Mouse (Mus musculus) liver, postnatal 0 days (tissue): ENCODE measurements around the gene Gm28051. TPM values are rescaled to one million over a fixed set of nuclear protein-coding genes. Genes with fewer than 3 reads are reported as not detected.
A peak's percentile ranks its signal among the peaks of the same experiment; 100 is the strongest.

Experiments
- ATAC-seq: fragments of 200-750 bp; cut with Nextera tagmentation; 2 replicates; pipeline ENCODE4 v1.8.0; 2017; ENCODE audit warnings: mild to moderate bottlenecking, moderate library complexity
- DNase-seq: peaks from one replicate; pipeline ENCODE4 v3.0.0-alpha.2; 2016
- H3K27ac ChIP-seq: fragments of 300-500 bp; sonication (generic); 2 replicates; pipeline ENCODE4 v1.5.1; 2014; ENCODE audit warnings: antibody characterized with exemption, moderate library complexity, mild to moderate bottlenecking, low read depth
- H3K27me3 ChIP-seq: fragments of 300-500 bp; sonication (generic); 2 replicates; pipeline ENCODE4 v1.6.1; 2014; ENCODE audit warnings: low read length, control low read depth, mixed read lengths; ENCODE audit not compliant: insufficient read depth
- H3K36me3 ChIP-seq: fragments of 300-500 bp; sonication (generic); replicated peaks from 2 replicates; pipeline ENCODE4 v1.6.1; 2014; ENCODE audit warnings: mild to moderate bottlenecking, control low read depth, low read length, moderate library complexity, mixed read lengths; ENCODE audit not compliant: insufficient read depth
- H3K4me1 ChIP-seq: fragments of 300-500 bp; sonication (generic); 2 replicates; pipeline ENCODE4 v1.6.1; 2014; ENCODE audit warnings: antibody characterized with exemption, mild to moderate bottlenecking, control low read depth; ENCODE audit not compliant: insufficient read depth
- H3K4me2 ChIP-seq: fragments of 300-500 bp; sonication (generic); 2 replicates; pipeline ENCODE4 v1.6.1; 2014; ENCODE audit warnings: low read depth, mild to moderate bottlenecking, low read length, moderate library complexity, mixed read lengths
- H3K4me3 ChIP-seq: fragments of 300-500 bp; sonication (generic); 2 replicates; pipeline ENCODE4 v1.5.1; 2014; ENCODE audit warnings: low read depth, low read length
- H3K9ac ChIP-seq: fragments of 300-500 bp; sonication (generic); replicated peaks from 2 replicates; pipeline ENCODE4 v1.6.1; 2014; ENCODE audit warnings: mild to moderate bottlenecking, moderate library complexity
- H3K9me3 ChIP-seq: fragments of 300-500 bp; sonication (generic); 2 replicates; pipeline ENCODE4 v1.6.1; 2016; ENCODE audit warnings: mild to moderate bottlenecking, control low read depth, low read length, mixed read lengths
- CTCF ChIP-seq: sonication (generic); IDR thresholded peaks from 2 replicates; pipeline ENCODE4 v1.5.1; 2016; ENCODE audit warnings: antibody characterized with exemption, low read depth
- EP300 ChIP-seq: IDR thresholded peaks from 2 replicates; pipeline ENCODE4 v1.6.1; 2016; ENCODE audit warnings: antibody characterized with exemption, low read depth, mild to moderate bottlenecking
- WGBS: fragments of 180-500 bp; shearing (Covaris S2); extraction: QIAGEN DNeasy Blood & Tissue Kit; methylation state at CpG from one replicate; pipeline ENCODE4 v1.1.7; 2014; ENCODE audit not compliant: insufficient replicate concordance; 5-methylcytosine and 5-hydroxymethylcytosine counted together
- polyA plus RNA-seq: library from polyadenylated mRNA; unstranded; fragments of >200 nt; fragmentation: Nextera tagmentation; extraction: Ambion mirVana; gene quantifications from 2 replicates; pipeline ENCODE4 v1.2.1, GENCODE M21; 2015

Gene Gm28051
- polyA plus RNA-seq, 1 experiment from 2014 or later, result not detected

DNA sequence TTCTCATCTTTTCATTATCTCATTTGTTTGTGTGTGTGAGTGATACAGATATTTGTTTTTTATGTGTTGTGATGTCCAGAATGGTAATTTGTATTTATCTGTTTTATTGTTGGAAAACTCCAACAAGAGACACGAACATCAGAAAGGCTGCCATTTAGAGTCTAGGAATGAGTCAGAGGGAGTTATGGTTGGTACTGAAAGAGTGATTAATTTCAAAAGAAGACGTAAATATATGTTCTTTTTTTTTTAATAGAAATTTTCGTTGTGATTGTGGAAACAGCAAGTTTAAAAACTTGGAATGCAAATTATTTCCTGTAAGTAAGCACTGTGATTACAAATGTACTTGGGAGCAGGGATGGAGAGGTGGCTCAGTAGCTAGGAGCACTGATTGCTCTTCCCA lies 4.1 kb upstream of the Gm28051 start:
- H3K4me3 ChIP-seq, result no peak overlapping the region
- no peak overlapping the region for H3K27ac ChIP-seq
- no peak for DNase-seq
- H3K27me3 ChIP-seq, result no peaks in the 10 kb centered on the region
- ATAC-seq, result no peak
- 82% methylated on average over 3 of the region's 3 CpGs for WGBS
- H3K9me3 ChIP-seq, result no peaks in the 10 kb centered on the region
- peaks cover 10% of the 10 kb centered on the region for H3K4me1 ChIP-seq
- H3K36me3 ChIP-seq, result peaks cover 29% of the 10 kb centered on the region
- H3K4me2 ChIP-seq, result no peak overlapping the region
- no peak overlapping the region for H3K9ac ChIP-seq
- no peak for TF ChIP-seq CTCF
- no peak for TF ChIP-seq EP300

DNA sequence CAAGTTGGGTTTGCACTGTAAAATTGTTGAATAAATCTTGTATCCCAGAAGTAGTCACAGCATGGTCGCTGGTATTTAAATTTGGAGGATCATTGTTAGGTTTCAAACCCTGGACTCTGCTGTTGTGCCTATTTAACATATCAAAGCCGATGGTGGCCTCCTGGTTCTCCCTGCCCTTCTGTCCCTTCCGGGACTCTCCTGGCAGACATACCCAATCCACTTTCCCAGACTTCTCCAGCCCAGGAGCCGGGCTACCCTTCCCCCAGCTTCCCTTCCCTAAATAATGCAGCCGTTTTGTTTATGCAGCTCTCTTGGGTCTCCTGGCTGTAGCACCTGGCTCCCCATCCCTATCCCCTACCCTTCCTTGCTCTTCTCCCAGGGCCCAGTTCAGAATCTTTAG lies 1.4 kb upstream of the Gm28051 start:
- DNase-seq, result no peak
- 15% methylated on average over 5 of the region's 5 CpGs for WGBS
- H3K27me3 ChIP-seq, result no peaks in the 10 kb centered on the region
- peak overlapping the region; percentile 82 for H3K4me3 ChIP-seq
- no peaks in the 10 kb centered on the region for H3K9me3 ChIP-seq
- 0 out of 2 replicates have a peak overlapping the region, but pooled peaks have one; percentile 85 for H3K27ac ChIP-seq
- H3K4me1 ChIP-seq, result peaks cover 14% of the 10 kb centered on the region
- H3K4me2 ChIP-seq, result peak overlapping the region; percentile 86
- TF ChIP-seq EP300 (no peak), CTCF (no peak)
- H3K36me3 ChIP-seq, result peaks cover 11% of the 10 kb centered on the region
- peak overlapping the region; percentile 81 for H3K9ac ChIP-seq
- ATAC-seq, result no peak

DNA sequence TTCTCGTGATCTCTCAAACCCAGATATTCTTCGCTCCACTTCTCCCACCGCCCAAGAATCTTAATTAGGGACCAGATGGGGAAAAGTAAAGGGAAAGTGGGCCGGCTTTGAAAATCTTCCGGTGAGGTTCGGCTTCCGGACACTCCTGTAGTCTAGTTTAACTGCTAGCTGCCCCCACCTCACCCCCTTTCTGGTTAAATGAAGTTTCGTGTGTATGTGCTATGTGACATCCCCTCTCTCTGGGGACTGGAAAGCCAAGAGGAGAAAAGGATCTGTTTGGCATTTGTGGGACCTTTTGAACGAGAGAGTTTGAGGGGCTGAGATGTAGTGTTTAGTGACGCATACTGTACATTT lies 815 bp upstream of the Gm28051 start, which contains the start of gene Gm20604:
Gene Gm20604, minus strand, starts transcription at position 270 of the 354 bp plus-strand sequence.
- no peak for DNase-seq

DNA sequence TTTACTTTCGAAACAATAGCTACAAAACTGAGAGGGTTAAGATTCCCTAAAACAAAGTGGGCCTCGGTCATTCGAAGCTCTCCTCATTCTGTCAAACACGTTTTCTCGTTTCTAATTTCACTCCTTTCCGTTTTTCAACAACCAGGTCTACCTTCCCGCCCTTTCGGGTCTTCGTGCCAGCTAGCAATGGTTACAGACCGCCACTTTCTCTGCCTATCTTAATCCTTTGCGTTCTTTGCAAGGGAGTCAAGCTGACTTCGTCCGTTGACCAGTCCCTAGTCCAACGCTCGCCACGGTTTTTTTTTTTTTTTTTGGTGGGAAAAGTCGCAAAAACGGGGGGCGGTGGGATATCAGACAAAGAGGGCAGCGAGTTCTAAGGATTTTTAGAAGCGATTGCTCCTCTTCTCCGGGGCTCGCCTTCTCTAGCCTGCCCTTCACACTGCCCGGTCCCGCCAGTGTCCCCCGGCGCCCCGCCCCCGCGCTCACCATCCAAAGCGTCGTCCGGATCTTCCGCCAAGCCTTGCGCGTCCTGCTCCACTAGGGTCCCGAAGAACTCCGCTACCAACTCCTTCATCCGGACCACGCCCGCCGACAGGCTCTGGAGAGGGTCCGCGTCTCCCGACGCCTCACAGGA lies 393 bp downstream of the Gm28051 start:
- Histone ChIP-seq H3K4me3 (peak overlapping the region; percentile 82), H3K27me3 (no peaks in the 10 kb centered on the region), H3K4me2 (peak overlapping the region; percentile 86), H3K9me3 (no peaks in the 10 kb centered on the region), H3K27ac (peak overlapping the region; percentile 89), H3K4me1 (peaks cover 14% of the 10 kb centered on the region), H3K9ac (peak overlapping the region; percentile 78), H3K36me3 (0 out of 2 replicates have a peak, but pooled peaks cover 7% of the 10 kb centered on the region)
- TF ChIP-seq CTCF (no peak), EP300 (no peak)
- WGBS, result 1% methylated on average over 44 of the region's 46 CpGs
- ATAC-seq, result peak; percentile 79
- DNase-seq, result peak; percentile 24

More for the DNA sequence above, 815 bp upstream of the Gm28051 start, which contains the start of gene Gm20604:
- Histone ChIP-seq H3K36me3 (peaks cover 9% of the 10 kb centered on the region; the same call in 1 of the 2 replicates), H3K27me3 (no peaks in the 10 kb centered on the region), H3K4me1 (peaks cover 14% of the 10 kb centered on the region), H3K27ac (peak within 1 kb of the TSS; percentile 89), H3K9ac (peak within 1 kb of the TSS; percentile 81), H3K4me3 (peak within 1 kb of the TSS; percentile 82), H3K9me3 (no peaks in the 10 kb centered on the region), H3K4me2 (peak within 1 kb of the TSS; percentile 86)
- TF ChIP-seq EP300 (no peak), CTCF (no peak)
- WGBS, result 1% methylated on average over 10 of the region's 10 CpGs
- no peak for ATAC-seq

DNA sequence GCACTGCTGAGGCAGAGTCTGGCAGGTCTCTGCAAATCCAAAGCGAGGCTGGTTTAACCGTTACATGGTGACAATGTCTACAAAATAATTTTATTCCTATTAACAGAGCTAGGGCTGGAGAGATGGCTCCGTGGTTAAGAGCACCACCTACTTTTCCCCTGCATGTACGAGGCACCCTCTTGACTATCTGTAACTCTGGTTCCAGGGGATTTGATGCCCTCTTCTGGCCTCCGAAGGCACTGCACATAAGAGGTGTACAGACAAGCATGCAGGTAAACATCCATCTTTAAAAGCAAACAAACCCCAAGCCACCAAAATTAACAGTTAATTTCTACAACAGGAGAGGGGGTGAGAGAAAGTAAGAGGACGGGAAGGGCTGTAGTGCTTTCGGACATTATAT lies 1.3 kb downstream of the Gm28051 start:
- H3K27ac ChIP-seq, result no peak overlapping the region
- no peak overlapping the region for H3K9ac ChIP-seq

DNA sequence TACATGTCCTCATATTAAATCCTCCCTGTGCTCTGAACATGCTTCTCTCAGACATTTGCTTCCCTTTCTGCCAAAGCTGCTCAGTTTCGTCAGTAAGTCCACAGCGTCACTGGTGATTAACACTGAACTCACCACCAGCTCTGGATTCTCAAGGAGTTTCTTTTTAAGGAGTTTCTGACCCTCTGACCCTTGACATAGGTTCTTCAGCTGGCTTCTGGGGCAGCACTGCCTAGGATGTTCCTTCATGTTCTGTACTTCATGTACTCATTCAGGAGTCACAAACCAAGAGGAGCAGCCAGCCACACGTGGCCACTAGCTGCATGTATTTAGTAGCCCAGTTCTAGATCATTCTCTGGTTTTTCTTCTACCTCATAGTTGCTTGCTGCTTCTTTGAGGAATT lies 9.3 kb downstream of the Gm28051 start:
- ATAC-seq, result no peak
- Histone ChIP-seq H3K9me3 (no peaks in the 10 kb centered on the region), H3K9ac (no peak overlapping the region), H3K27me3 (no peaks in the 10 kb centered on the region), H3K36me3 (peaks cover 4% of the 10 kb centered on the region; the same call in 1 of the 2 replicates), H3K4me3 (no peak overlapping the region), H3K4me2 (no peak overlapping the region), H3K27ac (peak overlapping the region; percentile 3; the same call in 1 of the 2 replicates), H3K4me1 (peaks cover 11% of the 10 kb centered on the region; the same call in 1 of the 2 replicates)
- DNase-seq, result no peak
- TF ChIP-seq EP300 (no peak), CTCF (no peak)
- WGBS, result 71% methylated on average over 3 of the region's 3 CpGs

More for the DNA sequence above, 1.3 kb downstream of the Gm28051 start:
- peak overlapping the region; percentile 86 for H3K4me2 ChIP-seq
- TF ChIP-seq CTCF (peak; percentile 69), EP300 (no peak)
- 79% methylated on average over 7 of the region's 7 CpGs for WGBS
- peaks cover 14% of the 10 kb centered on the region for H3K4me1 ChIP-seq
- H3K36me3 ChIP-seq, result 0 out of 2 replicates have a peak, but pooled peaks cover 4% of the 10 kb centered on the region
- H3K27me3 ChIP-seq, result no peaks in the 10 kb centered on the region
- peak; percentile 64 for DNase-seq
- ATAC-seq, result no peak
- H3K4me3 ChIP-seq, result peak overlapping the region; percentile 82
- no peaks in the 10 kb centered on the region for H3K9me3 ChIP-seq
